Mouse (Mus musculus) adrenal gland, postnatal 10 days (tissue): ENCODE measurements around the gene Nppb. TPM values are rescaled to one million over a fixed set of nuclear protein-coding genes. Genes with fewer than 3 reads are reported as not detected.

Source experiments
- DNase-seq: peaks from one replicate; pipeline ENCODE4 v3.0.0; 2021; ENCODE audit warnings: mixed read lengths
- total RNA-seq, 2 experiments: library from RNA; stranded (reverse); gene quantifications; 2 replicates each; pipeline ENCODE4 v1.2.3; 2021

Nppb gene
- total RNA-seq, 2 experiments from 2014 or later = not detected

GRCm38 (mm10) chr4:147976237-147976636, 9.4 kb upstream of the Nppb start:
- DNase-seq = no peak

- DNase-seq = no peak
These were observed 7.9 kb upstream of the Nppb start for GRCm38 (mm10) chr4:147977726-147978125.

GRCm38 (mm10) chr4:147978391-147978790, 7.2 kb upstream of the Nppb start:
- no peak for DNase-seq

GRCm38 (mm10) chr4:147979441-147979860, 6.1 kb upstream of the Nppb start:
- DNase-seq = no peak

GRCm38 (mm10) chr4:147993571-147994095, 8.0 kb downstream of the Nppb start:
- DNase-seq = no peak

GRCm38 (mm10) chr4:147995311-147995710, 9.7 kb downstream of the Nppb start:
- no peak for DNase-seq

GRCm38 (mm10) chr4:148000202-148000772, 14.7 kb downstream of the Nppb start, which contains the start of gene Nppa:
Gene Nppa (plus strand): TSS chr4:148000722.
- DNase-seq = no peak

GRCm38 (mm10) chr4:148001013-148001789, 15.6 kb downstream of the Nppb start:
- no peak for DNase-seq

GRCm38 (mm10) chr4:148001866-148002265, 16.3 kb downstream of the Nppb start:
- DNase-seq = no peak

GRCm38 (mm10) chr4:148004361-148004760, 18.8 kb downstream of the Nppb start:
- DNase-seq = peak; percentile 63

- peak; percentile 79 for DNase-seq
These were observed 22.8 kb downstream of the Nppb start for GRCm38 (mm10) chr4:148008412-148008811.

GRCm38 (mm10) chr4:148009641-148010040, 24.1 kb downstream of the Nppb start:
- no peak for DNase-seq

- no peak for DNase-seq
These were observed 25.7 kb downstream of the Nppb start for GRCm38 (mm10) chr4:148011332-148011731.

GRCm38 (mm10) chr4:148012216-148012615, 26.6 kb downstream of the Nppb start:
- no peak for DNase-seq

- DNase-seq = peak; percentile 14
These were observed 29.8 kb downstream of the Nppb start for GRCm38 (mm10) chr4:148015418-148015817.

- no peak for DNase-seq
These were observed 31.4 kb downstream of the Nppb start for GRCm38 (mm10) chr4:148016981-148017380.

GRCm38 (mm10) chr4:148018410-148018809, 32.8 kb downstream of the Nppb start:
- DNase-seq = no peak

- no peak for DNase-seq
These were observed 38.4 kb downstream of the Nppb start for GRCm38 (mm10) chr4:148024003-148024402.

GRCm38 (mm10) chr4:148029297-148029696, 43.7 kb downstream of the Nppb start:
- DNase-seq = no peak

GRCm38 (mm10) chr4:148030506-148030905, 44.9 kb downstream of the Nppb start:
- no peak for DNase-seq

GRCm38 (mm10) chr4:148033858-148034410, 48.3 kb downstream of the Nppb start:
- no peak for DNase-seq

GRCm38 (mm10) chr4:148035440-148035839, 49.9 kb downstream of the Nppb start:
- no peak for DNase-seq
